Mouse (Mus musculus) small intestine, adult 2 months (tissue): Measurements from ENCODE around the gene Shroom3.

Experiments
- CTCF ChIP-seq: fragments of 200-500 bp; IDR thresholded peaks from 2 replicates; pipeline ENCODE4 v1.5.1; 2012; ENCODE audit warnings: low read depth, mild to moderate bottlenecking, control low read depth, inconsistent platforms, low read length, moderate library complexity, mixed read lengths; ENCODE audit not compliant: insufficient replicate concordance, insufficient read length; ENCODE audit errors: extremely low read depth
- POLR2A ChIP-seq: fragments of 200-500 bp; IDR thresholded peaks from 2 replicates; pipeline ENCODE4 v1.6.1; 2012; ENCODE audit warnings: low read depth, mild to moderate bottlenecking, control low read depth, inconsistent platforms, low read length, moderate library complexity

- no peak for TF ChIP-seq CTCF
- no peak for TF ChIP-seq POLR2A
Observed at GRCm38 (mm10) chr5:92896725-92897280, 213.6 kb downstream of the Shroom3 start.
